Mouse (Mus musculus) neural tube, embryonic 10.5 days (tissue): ENCODE data around the gene Tor1a.
A peak's percentile ranks its signal among the peaks of the same experiment; 100 is the strongest.
"Not testable (repeated sequence)": the region's sequence is repeated elsewhere in the genome, so short reads cannot be mapped to it uniquely, and the experiment has no call there.

Experiments
- DNase-seq: peaks from one replicate; pipeline ENCODE4 v3.0.0-alpha.2; 2017; ENCODE audit warnings: low spot score; ENCODE audit errors: extremely low spot score

Tor1a gene

DNA sequence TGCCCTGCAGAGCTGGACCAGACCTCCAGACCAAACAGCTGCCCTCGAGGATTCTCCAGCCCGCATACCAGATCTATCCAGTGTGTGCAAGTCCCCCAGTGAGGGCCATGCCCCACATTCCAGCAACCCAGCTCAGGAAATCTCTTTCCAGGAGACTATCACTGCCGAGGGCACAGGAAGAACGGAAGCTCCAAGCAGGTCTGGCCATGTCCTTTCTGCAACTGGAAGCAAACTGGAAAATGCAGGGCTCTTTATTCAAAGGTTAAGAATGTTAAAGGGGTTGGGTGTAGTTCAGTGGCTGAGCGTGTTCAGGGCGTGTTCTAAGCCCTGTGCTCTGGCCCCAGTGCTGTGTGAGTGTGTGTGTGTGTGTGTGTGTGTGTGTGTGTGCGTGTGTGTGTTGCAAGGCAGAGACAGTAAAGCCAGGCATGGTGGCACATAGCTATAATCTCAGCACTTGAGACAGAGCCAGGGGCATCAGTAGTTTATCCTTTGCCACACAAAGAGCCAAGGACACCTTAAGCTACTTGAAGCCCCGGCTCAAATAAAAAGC lies 48.9 kb downstream of the Tor1a start:
- peak; percentile 31 for DNase-seq

DNA sequence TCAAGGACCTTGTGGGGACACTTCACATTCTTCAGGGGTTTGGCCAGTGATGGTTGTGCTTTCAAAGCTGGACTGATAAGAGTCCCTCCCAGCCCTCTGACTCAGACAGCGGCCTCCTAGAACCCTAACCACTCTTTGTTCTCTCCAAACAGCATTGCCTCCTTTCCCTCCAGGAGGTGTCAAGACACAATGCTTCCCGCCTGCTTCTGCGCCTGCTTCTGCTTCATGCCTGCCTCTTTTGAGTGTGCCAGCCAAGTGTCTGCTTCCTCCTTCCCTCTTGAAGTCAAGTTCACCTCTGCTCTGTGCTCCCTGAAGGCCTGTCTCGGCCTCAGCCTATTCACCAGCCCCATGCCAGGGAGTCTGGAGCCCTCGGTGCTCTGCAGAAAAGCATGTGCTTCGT lies 49.6 kb downstream of the Tor1a start:
- no peak for DNase-seq

DNA sequence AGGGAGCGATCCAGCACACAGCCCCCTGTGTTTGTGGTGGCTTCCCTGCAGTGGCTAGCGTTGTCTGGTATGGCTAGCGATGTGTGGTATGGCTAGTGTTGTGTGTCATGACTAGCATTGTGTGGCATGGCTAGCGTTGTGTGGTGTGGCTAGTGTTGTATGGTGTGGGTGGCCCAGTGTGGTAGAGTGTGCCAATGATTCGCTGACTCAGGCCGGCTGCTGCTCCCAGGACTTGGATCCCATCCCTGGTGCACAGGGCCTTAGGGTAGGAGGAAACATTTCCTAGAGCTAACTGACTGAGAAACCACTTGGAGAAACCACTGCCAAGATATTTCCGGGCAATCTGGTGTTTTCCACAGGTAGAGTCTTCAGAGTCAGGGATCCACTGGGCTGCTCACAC lies 50.1 kb downstream of the Tor1a start:
- DNase-seq, result no peak

DNA sequence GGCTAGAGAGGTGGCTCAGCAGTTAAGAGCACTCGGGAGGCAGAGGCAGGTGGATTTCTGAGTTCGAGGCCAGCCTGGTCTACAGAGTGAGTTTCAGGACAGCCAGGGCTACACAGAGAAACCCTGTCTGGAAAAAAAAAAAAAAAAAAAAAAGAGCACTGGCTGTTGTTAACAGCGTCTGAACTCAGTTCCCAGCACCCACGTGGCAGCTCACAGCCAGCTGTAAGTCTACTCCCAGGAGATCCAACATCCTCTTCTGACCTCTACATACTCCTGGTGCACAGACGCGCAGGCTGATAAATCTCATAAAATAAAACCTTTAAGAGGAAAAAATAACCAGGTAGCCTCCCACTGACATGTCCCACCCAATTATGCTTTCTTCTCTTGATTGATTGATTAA lies 51.8 kb downstream of the Tor1a start:
- DNase-seq, result not testable (repeated sequence)

DNA sequence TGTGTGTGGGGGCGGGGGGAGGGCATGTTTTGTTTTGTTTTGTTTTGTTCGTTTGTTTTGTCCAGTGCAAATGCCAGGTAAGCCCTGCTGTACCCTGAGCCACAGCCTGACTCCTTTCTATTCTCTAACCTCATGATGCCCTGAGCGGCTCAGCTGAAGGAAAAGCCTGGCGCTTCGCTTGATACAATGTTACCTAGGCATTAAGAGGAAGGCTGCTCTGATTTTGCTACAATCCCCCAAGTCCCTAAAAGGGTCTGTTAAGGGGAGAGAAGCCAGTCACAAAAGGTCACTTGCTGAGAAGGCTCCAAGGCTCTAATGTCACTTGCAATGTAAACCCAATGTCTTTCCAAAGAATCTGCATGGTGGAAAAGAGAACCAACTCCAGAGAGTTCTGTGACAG lies 52.4 kb downstream of the Tor1a start:
- DNase-seq, result no peak

DNA sequence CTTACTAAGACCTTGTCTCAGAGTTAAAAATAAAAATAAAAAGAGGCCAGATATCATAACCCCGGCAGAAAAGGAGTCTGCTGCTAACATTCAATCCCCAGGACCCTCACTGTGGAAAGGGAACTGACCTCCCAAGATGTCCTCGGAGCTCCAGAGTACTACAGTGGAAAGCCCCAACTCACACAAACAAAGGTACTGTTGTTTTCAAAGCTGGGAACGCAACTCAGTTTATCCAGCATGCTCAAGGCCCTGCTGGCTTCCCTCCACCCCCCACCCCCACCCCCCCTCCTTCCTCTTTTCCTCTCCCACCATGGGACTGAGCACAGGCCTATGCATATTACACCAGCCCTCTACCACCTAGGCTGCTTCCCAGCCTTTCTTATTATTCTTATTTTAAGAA lies 52.9 kb downstream of the Tor1a start:
- DNase-seq, result no peak

DNA sequence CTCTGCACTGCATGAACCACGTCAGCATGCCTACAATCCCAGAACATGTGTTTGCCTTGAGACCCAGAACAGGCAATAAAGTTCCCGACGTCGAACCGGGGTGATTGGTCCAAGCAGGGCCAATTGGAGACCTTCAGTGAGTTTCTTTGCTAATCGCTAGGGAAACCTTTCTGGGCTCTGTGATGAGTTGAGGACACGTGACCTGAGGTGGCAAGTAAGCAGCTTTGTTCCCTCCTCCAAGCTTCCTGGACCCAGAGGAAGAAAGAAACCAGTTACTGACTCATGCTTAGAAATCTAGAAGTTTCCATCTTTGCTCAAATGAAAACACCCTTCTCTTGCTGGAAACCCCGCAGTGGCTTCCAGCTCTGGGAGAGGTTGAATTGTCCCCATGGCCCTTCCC lies 54.7 kb downstream of the Tor1a start:
- DNase-seq, result no peak

DNA sequence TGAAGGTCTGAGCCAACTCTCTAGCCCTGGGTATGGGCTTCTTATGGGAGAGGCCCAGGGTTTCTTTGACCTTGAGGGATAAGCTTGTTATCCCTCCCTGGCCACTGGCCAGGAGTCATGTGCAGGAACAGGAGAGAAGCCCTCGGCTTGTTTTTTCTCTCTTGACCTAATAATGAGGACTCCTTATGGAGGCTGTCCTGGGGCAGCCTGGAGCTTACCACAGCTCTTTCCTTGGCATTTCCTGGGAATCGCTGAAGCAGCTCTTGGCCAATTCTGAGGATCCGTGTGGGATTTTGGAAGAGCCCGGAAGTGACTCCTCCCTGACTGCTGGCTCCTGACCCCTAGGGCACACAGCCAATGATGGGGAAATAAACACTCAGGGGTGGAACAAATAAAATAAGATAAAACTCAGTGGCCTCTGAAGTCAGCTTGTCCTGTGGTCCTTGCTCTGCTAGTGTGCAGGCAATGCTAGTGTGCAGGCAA lies 55.4 kb downstream of the Tor1a start:
- no peak for DNase-seq
